Mouse (Mus musculus) gastrocnemius, postnatal 36 days (tissue): ENCODE measurements around the gene Asb4. TPM values are rescaled to one million over a fixed set of nuclear protein-coding genes. Genes with fewer than 3 reads are reported as not detected.
"Not testable (repeated sequence)": the region's sequence is repeated elsewhere in the genome, so short reads cannot be mapped to it uniquely, and the experiment has no call there.

Source experiments
- DNase-seq, 2 experiments: peaks; one replicate each; pipeline ENCODE4 v3.0.0; 2022
- intact Hi-C: fragments of 180-260 bp; cut with DNase I; formaldehyde crosslinking; loops from one replicate; pipeline ENCODE4 v1.15.1; 2025
- long read RNA-seq, 2 experiments: library from polyadenylated mRNA; stranded (forward); transcript quantifications; one replicate each; pipeline ENCODE4 v2.0.0; 2021
- total RNA-seq, 2 experiments: library from RNA; stranded (reverse); gene quantifications; 2 replicates each; pipeline ENCODE4 v1.2.3; 2021

The Asb4 gene
- total RNA-seq: 10 to 100 TPM in 1 of 2 experiments, 1 to 10 TPM in 1; 9.4 to 10.9 TPM
- long read RNA-seq, experiment 1, partial matches to known transcripts: 5 of 6 reads
- long read RNA-seq, experiment 1, other reads (novel, unspliced or antisense): 1 of 6 reads
- long read RNA-seq, experiment 2, partial matches to known transcripts: 7 of 8 reads
- long read RNA-seq, experiment 2, other reads (novel, unspliced or antisense): 1 of 8 reads

- no peak for DNase-seq
- intact Hi-C loops: loop anchor here (5.0 kb wide), 3 partner anchors 86 to 271 kb away; partner anchors contain the start of genes Pon2 and Pon3
Observed at GRCm38 (mm10) chr6:5383336-5384177, at the start of gene Asb4. Gene Asb4, plus strand, starts transcription at chr6:5383386.

DNA sequence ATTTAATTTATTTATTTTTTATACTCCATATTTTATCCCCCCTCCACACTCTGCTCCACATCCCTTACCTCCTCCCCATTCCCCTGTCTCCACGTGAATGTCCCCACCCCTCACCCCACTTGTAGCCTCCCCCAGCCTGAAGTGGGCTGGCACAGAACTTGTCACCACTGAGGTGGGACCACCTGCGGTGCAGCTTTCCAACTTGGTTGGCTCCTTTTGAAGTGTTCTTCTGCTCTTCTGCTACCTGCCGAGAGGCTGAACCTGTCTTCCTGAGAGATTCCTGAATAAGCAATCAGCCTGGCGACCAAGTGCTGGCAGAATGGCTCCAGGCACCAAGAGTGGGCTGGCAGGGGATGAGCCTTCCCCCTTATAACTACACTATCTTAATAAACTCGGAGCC lies 49.2 kb upstream of the Asb4 start:
- intact Hi-C loops: no loop called here
- no peak for DNase-seq

DNA sequence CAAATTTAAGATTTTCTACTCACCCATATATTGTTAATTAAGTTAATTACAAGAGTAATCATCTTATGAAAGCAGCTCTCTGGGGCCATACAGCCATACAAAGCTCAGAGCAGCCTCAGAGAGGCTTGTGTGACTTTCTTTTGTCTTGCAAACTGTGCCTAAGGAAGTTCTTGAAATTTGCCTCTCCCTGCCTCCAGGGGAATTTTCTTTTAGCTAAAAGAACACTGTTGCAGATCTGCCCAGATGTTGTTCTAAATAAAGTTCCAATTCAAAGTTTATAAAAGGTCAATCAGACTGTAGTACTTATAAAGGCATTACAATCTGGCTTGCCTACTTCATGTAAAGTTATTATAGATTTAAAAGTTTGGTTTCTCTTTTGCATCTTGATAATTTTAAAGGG lies 47.2 kb upstream of the Asb4 start:
- DNase-seq, intact Hi-C loops: not testable (repeated sequence)

DNA sequence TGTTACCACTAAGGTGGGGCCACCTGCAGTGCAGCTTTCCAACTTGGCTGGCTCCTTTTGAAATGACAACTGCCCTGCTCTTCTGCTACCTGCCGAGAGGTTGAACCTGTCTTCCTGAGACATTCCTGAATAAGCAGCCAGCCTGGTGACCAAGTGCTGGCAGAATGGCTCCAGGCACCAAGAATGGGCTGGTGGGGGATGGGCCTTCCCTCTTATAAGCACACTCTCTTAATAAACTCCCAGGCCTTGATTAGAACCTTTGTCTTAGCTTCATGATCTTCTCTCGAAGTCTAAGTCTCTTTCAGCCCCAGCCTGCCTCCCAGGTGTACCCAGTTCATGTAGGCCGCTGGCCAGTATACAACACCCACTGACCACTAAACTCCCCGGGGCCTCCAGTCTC lies 44.4 kb upstream of the Asb4 start:
- DNase-seq, intact Hi-C loops: not testable (repeated sequence)

DNA sequence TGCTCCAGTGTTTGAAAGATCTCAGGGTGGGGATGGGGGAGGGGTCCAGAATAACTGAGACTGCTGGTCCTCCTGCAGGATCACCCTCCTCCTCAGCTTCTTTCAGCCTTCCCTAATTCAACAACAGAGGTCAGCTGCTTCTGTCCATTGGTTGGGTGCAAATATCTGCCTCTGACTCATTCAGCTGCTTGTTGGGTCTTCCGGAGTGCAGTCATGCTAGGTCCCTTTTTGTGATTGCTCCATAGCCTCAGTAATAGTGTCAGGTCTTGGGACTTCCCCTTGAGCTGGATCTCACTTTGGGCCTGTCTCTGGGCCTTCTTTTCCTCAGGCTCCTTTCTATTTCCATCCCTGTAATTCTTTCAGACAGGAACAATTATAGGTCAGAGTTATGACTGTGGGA lies 43.9 kb upstream of the Asb4 start:
- intact Hi-C loops, DNase-seq: not testable (repeated sequence)

DNA sequence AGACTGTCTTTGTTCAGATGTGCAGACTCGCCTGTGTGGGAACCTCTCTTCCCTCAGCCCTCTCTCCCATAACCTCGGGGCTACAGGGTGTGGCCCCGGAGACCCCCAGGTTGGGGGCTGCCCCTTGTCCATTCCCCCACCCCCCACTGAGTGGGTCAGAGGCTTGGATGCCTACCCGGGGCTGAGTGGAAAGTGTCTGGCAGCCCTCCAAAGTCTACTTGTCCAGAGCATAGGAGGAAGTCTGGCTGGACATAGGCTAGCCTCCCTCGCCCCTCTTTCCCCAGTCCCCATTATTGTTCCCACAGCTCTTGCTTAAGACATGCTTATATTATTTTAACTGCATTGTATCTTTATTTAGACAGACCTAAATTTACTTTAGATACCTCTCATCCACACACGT lies 38.9 kb upstream of the Asb4 start:
- intact Hi-C loops: no loop called here
- no peak for DNase-seq

DNA sequence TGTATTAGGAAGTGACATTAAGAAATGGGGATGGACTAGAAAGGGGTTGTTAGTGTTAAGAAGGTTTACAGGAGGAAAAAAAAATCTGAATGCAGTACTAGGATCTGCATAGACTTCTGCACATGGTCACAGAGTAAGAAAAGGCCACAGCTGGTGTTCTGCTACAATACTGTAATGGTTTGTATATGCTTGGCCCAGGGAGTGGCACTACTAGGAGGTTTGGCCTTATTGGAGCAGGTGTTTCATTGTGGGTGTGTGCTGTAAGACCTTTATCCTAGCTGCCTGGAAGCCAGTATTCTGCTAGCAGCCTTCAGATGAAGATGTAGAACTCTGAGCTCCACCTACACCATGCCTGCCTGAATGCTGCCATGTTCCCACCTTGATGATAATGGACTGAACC lies 25.3 kb upstream of the Asb4 start:
- DNase-seq: no peak
- intact Hi-C loops: no loop called here

- intact Hi-C loops: no loop called here
- DNase-seq: no peak
Observed at GRCm38 (mm10) chr6:5360402-5360801, 22.8 kb upstream of the Asb4 start.

GRCm38 (mm10) chr6:5361987-5362386 lies 21.2 kb upstream of the Asb4 start:
- DNase-seq: no peak
- intact Hi-C loops: no loop called here

- DNase-seq: no peak
- intact Hi-C loops: no loop called here
Observed at GRCm38 (mm10) chr6:5365845-5366244, 17.3 kb upstream of the Asb4 start.

DNA sequence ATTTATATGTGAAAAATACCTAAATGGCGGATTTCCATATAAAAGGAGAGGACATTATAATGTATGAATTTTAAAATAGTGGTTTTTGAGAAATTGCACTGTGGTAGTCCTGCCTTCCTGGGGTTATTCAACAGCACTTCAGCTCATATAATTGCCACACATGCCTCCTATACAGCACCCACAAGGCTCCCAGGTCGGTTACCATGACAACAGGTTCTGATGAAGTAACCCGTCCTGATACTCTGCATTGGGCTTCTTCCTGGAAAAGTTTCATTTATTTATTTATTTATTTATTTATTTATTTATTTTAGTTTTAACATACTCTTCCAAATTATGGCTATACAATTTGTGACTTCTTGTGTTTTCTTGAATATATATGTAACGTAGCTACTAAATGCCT lies 6.3 kb upstream of the Asb4 start:
- intact Hi-C loops: no loop called here
- no peak for DNase-seq

- intact Hi-C loops: no loop called here
- no peak for DNase-seq
Observed at GRCm38 (mm10) chr6:5379048-5379447, 4.1 kb upstream of the Asb4 start.

DNA sequence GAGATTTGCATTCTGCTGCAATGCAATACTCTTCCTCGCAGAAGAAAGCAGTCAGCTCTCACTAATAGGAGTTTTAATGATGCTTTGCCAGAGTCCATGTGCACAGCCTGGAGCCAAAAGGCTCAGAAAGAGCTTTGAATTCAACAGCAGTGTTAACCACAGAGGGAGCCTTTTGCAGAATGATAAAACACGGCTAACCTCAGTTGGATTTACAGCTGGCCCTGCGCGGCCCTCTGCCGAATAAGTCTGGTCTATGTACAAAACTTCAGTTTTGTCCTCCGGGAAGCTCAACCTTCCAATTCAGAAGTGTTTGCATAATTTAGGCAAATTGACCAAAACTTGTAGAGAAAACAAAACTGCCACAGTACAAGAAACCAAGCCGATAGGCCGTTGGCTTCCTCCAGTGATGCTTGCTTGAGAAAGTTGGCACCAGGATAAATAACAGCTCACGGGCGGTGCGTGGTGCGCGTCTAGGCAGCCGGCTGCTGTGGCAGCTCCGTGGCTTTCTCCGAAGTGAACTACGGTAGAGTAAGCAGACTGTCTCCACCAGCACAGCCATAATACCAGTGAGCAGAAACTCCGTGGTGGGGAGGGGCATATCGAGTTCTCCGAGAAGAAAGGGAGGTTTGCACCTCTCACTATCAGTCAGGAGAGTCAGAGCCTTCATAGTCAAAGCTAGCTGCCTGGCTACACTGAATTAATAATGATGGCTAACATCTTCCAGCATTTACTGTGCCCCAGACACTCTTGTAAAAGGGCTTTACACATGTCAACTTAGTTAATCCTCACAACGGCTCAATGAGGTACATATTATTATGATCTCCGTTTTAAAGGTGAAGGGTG lies 3.2 kb upstream of the Asb4 start:
- no peak for DNase-seq

GRCm38 (mm10) chr6:5380624-5381252 lies 2.4 kb upstream of the Asb4 start:
- DNase-seq: no peak
- intact Hi-C loops: loop anchor here (5.0 kb wide), 3 partner anchors 83 to 268 kb away; partner anchors contain the start of genes Pon2 and Pon3

More for the DNA sequence above, 3.2 kb upstream of the Asb4 start:
- intact Hi-C loops: loop anchor here (5.0 kb wide), 3 partner anchors 83 to 268 kb away; partner anchors contain the start of genes Pon2 and Pon3

- DNase-seq: no peak
- intact Hi-C loops: loop anchor here (5.0 kb wide), 3 partner anchors 85 to 270 kb away; partner anchors contain the start of genes Pon2 and Pon3
Observed at GRCm38 (mm10) chr6:5381918-5382582, 1.1 kb upstream of the Asb4 start.

GRCm38 (mm10) chr6:5382583-5383215 lies 487 bp upstream of the Asb4 start:
- intact Hi-C loops: loop anchor here (5.0 kb wide), 3 partner anchors 85 to 270 kb away; partner anchors contain the start of genes Pon2 and Pon3
- peak; percentile 72 to 82 for DNase-seq

DNA sequence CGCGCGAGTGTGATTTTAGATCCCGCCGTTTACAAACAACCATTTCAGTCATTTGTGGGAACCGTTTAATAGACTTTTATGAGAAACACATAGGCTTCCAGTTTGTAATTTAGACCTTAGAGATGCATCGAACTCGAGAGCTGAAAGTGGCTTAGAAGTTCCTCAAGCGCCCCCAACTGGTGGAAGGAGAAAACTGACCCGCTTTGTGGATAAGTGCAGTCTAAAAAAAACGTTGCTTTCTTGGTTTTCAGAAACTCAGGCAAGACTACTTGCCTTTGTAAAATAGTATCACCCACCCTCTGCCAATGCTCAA lies 948 bp downstream of the Asb4 start:
- DNase-seq: peak in 1 of 2 experiments; percentile 42
- intact Hi-C loops: loop anchor here (5.0 kb wide), 3 partner anchors 87 to 272 kb away; partner anchors contain the start of genes Pon2 and Pon3

DNA sequence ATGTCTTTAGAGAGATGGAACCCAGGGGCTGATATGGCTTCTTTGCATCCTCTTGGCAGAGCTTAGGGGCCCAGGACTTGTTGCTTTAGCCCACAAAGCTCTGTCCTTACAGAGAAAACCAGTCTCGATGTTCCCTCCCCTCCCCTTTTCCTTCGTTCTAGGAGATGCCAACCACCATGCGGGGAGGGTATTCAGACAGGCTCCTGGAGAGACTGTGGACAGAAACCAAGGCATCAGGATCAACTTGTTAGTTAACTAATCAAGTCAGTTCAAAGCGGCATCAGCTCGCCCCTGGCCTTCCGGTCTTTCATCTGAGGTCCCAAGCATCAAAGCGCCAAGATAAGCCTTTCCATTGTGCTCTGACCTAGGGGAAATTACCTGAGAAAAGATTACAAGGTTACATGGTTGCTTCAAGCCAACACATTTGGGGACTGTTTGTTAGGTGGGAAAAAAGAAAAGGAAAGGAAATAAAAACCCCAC lies 2.0 kb downstream of the Asb4 start:
- intact Hi-C loops: no loop called here
- DNase-seq: no peak

- no peak for DNase-seq
- intact Hi-C loops: no loop called here
Observed at GRCm38 (mm10) chr6:5386486-5386885, 3.3 kb downstream of the Asb4 start.
